Mouse (Mus musculus) MEL (cell line): ENCODE measurements around the gene Wdr34.

Source experiments
- MAFK ChIP-seq: IDR thresholded peaks from 2 replicates; pipeline ENCODE4 v1.6.1; 2011; ENCODE audit warnings: low read depth, mild to moderate bottlenecking, low read length, improper control_type of control experiment, borderline replicate concordance
- MAZ ChIP-seq: IDR thresholded peaks from 2 replicates; pipeline ENCODE4 v1.6.1; 2012; ENCODE audit warnings: low read depth, mild to moderate bottlenecking, inconsistent platforms, low read length, improper control_type of control experiment

DNA sequence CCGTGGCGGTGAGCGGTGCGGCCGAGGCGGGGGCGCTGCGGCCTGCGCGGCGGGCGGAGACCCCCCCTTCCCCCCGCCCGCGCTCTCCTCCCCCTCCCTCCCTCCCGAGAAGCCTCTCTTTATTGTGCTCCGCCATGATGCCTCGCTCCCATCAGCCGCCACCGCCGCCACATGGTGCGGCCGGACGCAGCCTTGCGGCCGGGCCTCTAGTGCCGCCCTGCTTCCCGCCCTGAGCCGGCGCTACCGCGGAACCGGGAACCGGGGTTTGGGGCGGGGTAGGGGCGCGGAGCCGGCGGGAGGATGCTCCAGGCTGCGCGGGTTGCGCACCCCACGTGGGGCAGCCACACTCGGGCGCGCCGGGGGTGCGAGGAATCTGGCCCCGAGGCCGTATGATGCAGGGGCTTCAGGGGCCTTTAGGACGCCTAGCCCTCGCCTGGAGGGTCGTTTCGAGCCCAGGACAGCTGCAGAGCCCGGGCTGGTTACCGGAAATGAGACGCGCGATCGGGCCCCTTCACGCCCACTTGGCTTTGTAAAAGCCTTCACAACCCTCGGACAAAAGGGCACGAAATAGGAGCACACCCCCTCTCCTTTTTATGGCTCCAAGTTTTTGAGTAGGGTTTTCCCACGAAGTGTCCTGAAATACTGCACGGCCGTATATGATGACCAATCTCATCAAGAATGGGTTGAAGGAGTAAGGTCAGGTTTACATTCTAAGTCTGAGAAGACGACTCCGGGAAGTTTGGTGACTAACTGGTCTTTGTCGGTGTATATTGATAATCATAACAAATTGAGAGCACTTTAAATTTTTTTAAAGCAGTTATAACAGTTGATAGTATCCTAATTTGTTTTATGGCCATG lies 18.6 kb upstream of the Wdr34 start:
- no peak for TF ChIP-seq MAFK
- no peak for TF ChIP-seq MAZ
